In genomic region chr1:36261708-36262504, GRCm38 (mm10) we compare ENCODE assay signal across 11 mouse cellular contexts. TPM values are rescaled to one million over a fixed set of nuclear protein-coding genes. Genes with fewer than 3 reads are reported as not detected.
DNase-seq lines count a peak whose midpoint lies in the region; ATAC-seq lines count a peak whose summit lies in the region.
"Had no signal": no experiment of that assay in that cellular context is flagged by ENCODE, and none has a peak within 500 bp of the region (broad histone marks: within the 10 kb centered on the region; RNA-seq: fewer than 3 reads in every experiment).

No protein-coding gene starts in this region.

- 86% methylated on average over 19 of the region's 19 CpGs for WGBS in hindbrain, embryonic 12.5 days
- WGBS in forebrain, embryonic 16.5 days: 84% methylated on average over 19 of the region's 19 CpGs

- no peak overlapping the region for H3K4me3 ChIP-seq in hindbrain, embryonic 12.5 days
- no peak overlapping the region for H3K4me3 ChIP-seq in forebrain, embryonic 16.5 days (replicated peaks; ENCODE audit: low read length)
- H3K4me3 ChIP-seq: forebrain, embryonic 15.5 days; heart, embryonic 15.5 days had no signal

- no peaks in the 10 kb centered on the region for H3K4me1 ChIP-seq in hindbrain, embryonic 12.5 days
- H3K4me1 ChIP-seq in forebrain, embryonic 16.5 days (replicated peaks; ENCODE audit: control insufficient read depth, insufficient read depth, low read length): no peaks in the 10 kb centered on the region
- H3K4me1 ChIP-seq: forebrain, embryonic 15.5 days; heart, embryonic 15.5 days had no signal

- H3K9me3 ChIP-seq in hindbrain, embryonic 12.5 days (replicated peaks): no peaks in the 10 kb centered on the region
- H3K9me3 ChIP-seq in forebrain, embryonic 16.5 days (ENCODE audit: control insufficient read depth, low read length): no peaks in the 10 kb centered on the region
- H3K9me3 ChIP-seq: forebrain, embryonic 15.5 days; heart, embryonic 15.5 days had no signal

- H3K4me2 ChIP-seq in hindbrain, embryonic 12.5 days (replicated peaks): no peak overlapping the region
- no peak overlapping the region for H3K4me2 ChIP-seq in forebrain, embryonic 16.5 days (ENCODE audit: low read length)
- H3K4me2 ChIP-seq: forebrain, embryonic 15.5 days; heart, embryonic 15.5 days had no signal

- no peak overlapping the region for H3K9ac ChIP-seq in hindbrain, embryonic 12.5 days
- no peak overlapping the region for H3K9ac ChIP-seq in forebrain, embryonic 16.5 days (replicated peaks; ENCODE audit: low read depth, low read length)
- H3K9ac ChIP-seq: forebrain, embryonic 15.5 days; heart, embryonic 15.5 days had no signal

- H3K36me3 ChIP-seq in hindbrain, embryonic 12.5 days: no peaks in the 10 kb centered on the region
- no peaks in the 10 kb centered on the region for H3K36me3 ChIP-seq in forebrain, embryonic 16.5 days (ENCODE audit: control insufficient read depth, insufficient read depth)
- H3K36me3 ChIP-seq: forebrain, embryonic 15.5 days; heart, embryonic 15.5 days had no signal

- 0 out of 2 replicates have a peak, but pooled peaks cover under 1% of the 10 kb centered on the region for H3K27me3 ChIP-seq in hindbrain, embryonic 12.5 days
- H3K27me3 ChIP-seq in forebrain, embryonic 16.5 days (replicated peaks; ENCODE audit: control insufficient read depth, insufficient read depth, low read length): no peaks in the 10 kb centered on the region
- H3K27me3 ChIP-seq: forebrain, embryonic 15.5 days; heart, embryonic 15.5 days had no signal

- peak; percentile 44 for DNase-seq in layer of hippocampus, adult 11-12 months (ENCODE audit: low spot score)
- DNase-seq in layer of hippocampus, adult 8-10 months (ENCODE audit: low spot score in 2 of 2): no peak
- DNase-seq in B cell, adult 2 months: peak; percentile 74 to 78
- DNase-seq in gastrocnemius, adult 8-10 months (ENCODE audit: low spot score in 2 of 2): no peak
- DNase-seq: kidney, adult 8-10 months had no signal

- ATAC-seq in common myeloid progenitor, adult 5-6 weeks (replicated peaks; ENCODE audit: low read depth, poor library complexity, severe bottlenecking): peak; percentile 66
- peak; percentile 83 for ATAC-seq in monocyte, adult 5-6 weeks (replicated peaks; ENCODE audit: insufficient number of reproducible peaks, low FRiP score, low TSS enrichment, poor library complexity, severe bottlenecking)
- no peak for ATAC-seq in hindbrain, embryonic 12.5 days (ENCODE audit: low FRiP score)
- ATAC-seq in forebrain, embryonic 16.5 days: no peak
- ATAC-seq: forebrain, embryonic 15.5 days had no signal

- H3K27ac ChIP-seq in hindbrain, embryonic 12.5 days: no peak overlapping the region
- no peak overlapping the region for H3K27ac ChIP-seq in forebrain, embryonic 16.5 days (ENCODE audit: low read length)
- H3K27ac ChIP-seq: forebrain, embryonic 15.5 days; heart, embryonic 15.5 days had no signal

RNA-seq across cellular contexts. Expression of gene Neurl3, which starts 12.6 kb away (rescaled TPM):
- 1 to 10 TPM in 2 of 4 experiments, under 1 TPM in 2; 0.41 to 3.4 (median 1.2) TPM for total RNA-seq in layer of hippocampus, adult 8-10 months (2022)
- total RNA-seq in common myeloid progenitor, adult 5-6 weeks (2017): 20.1 and 22.6 TPM in 2 replicates
- total RNA-seq in monocyte, adult 5-6 weeks (2017): 315 to 366 TPM (median 360 TPM) in 3 replicates
- 1 to 10 TPM in 1 of 4 experiments, under 1 TPM in 3; 0.27 to 1.1 (median 0.40) TPM for total RNA-seq in gastrocnemius, adult 8-10 months (2022)
- polyA plus RNA-seq in hindbrain, embryonic 12.5 days (2016; fragmentation: Nextera tagmentation; extraction: Ambion mirVana): 0.52 and 0.77 TPM in 2 replicates
- 0.41 and 0.47 TPM in 2 replicates for polyA plus RNA-seq in forebrain, embryonic 16.5 days (2015; fragmentation: Nextera tagmentation; extraction: Ambion mirVana)

RNA-seq across cellular contexts. Expression of gene Uggt1, which starts 17.4 kb away (rescaled TPM):
- total RNA-seq in layer of hippocampus, adult 8-10 months (2022): 10 to 100 TPM; 33.6 to 53.2 (median 41.5) TPM
- total RNA-seq in common myeloid progenitor, adult 5-6 weeks (2017): 73.2 and 82.4 TPM in 2 replicates
- total RNA-seq in monocyte, adult 5-6 weeks (2017): 91.2 to 135 TPM (median 106 TPM) in 3 replicates
- 10 to 100 TPM; 27.1 to 32.6 (median 27.3) TPM for total RNA-seq in gastrocnemius, adult 8-10 months (2022)
- 60.2 and 61.0 TPM in 2 replicates for polyA plus RNA-seq in hindbrain, embryonic 12.5 days (2016; fragmentation: Nextera tagmentation; extraction: Ambion mirVana)
- polyA plus RNA-seq in forebrain, embryonic 16.5 days (2015; fragmentation: Nextera tagmentation; extraction: Ambion mirVana): 50.8 and 56.9 TPM in 2 replicates

RNA-seq across cellular contexts. Expression of gene Arid5a, which starts 45.6 kb away (rescaled TPM):
- 10 to 100 TPM; 18.1 to 22.0 (median 18.8) TPM for total RNA-seq in layer of hippocampus, adult 8-10 months (2022)
- total RNA-seq in common myeloid progenitor, adult 5-6 weeks (2017): 14.2 and 23.1 TPM in 2 replicates
- 47.3 to 80.2 TPM (median 65.0 TPM) in 3 replicates for total RNA-seq in monocyte, adult 5-6 weeks (2017)
- 1 to 10 TPM; 4.1 to 10.0 (median 7.3) TPM for total RNA-seq in gastrocnemius, adult 8-10 months (2022)
- polyA plus RNA-seq in hindbrain, embryonic 12.5 days (2016; fragmentation: Nextera tagmentation; extraction: Ambion mirVana): 3.6 and 3.8 TPM in 2 replicates
- 3.8 and 4.7 TPM in 2 replicates for polyA plus RNA-seq in forebrain, embryonic 16.5 days (2015; fragmentation: Nextera tagmentation; extraction: Ambion mirVana)

Comparison
In these comparisons a context has a peak if more than half of its experiments do, and no peak if none do; other contexts are left out.
1. DNase-seq: peak in layer of hippocampus, adult 11-12 months (single experiment) and B cell, adult 2 months (2 of 2); none in layer of hippocampus, adult 8-10 months (0 of 2) and gastrocnemius, adult 8-10 months (0 of 2).
2. ATAC-seq: peak in common myeloid progenitor, adult 5-6 weeks (single experiment) and monocyte, adult 5-6 weeks (single experiment); none in hindbrain, embryonic 12.5 days (single experiment) and forebrain, embryonic 16.5 days (single experiment).
3. RNA of gene Neurl3, which starts 12.6 kb away (total RNA-seq): 315 to 366 TPM in monocyte, adult 5-6 weeks; 20.1 to 22.6 TPM in common myeloid progenitor, adult 5-6 weeks, 0.41 to 3.4 TPM in layer of hippocampus, adult 8-10 months and 0.27 to 1.1 TPM in gastrocnemius, adult 8-10 months; every median in the first group is over 10 times any median in the second.